Mouse (Mus musculus): ENCODE data around the gene Olfr71.

DNA sequence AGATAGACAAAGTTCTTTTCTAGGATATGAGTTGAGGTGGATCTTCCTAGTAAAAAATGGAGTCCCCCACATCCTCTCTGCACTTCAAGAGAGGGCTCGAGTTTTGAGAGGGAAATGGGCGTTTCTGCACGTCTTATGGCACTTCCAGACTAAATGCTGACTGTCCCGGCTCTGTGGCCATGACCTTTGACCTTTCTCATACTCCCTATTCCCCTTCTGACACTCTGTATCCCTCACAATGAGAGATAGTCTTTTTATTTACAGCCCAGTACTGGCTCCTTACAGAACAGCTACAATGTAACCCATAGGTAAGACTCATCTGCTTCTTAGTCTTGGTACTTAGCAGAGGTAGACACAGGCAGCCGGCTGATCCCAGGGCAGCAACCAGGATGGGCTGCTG, 31.5 kb upstream of the Olfr71 start:
- no peak for TF ChIP-seq POLR2A (IDR thresholded peaks at IDR 0.05; ENCODE audit: borderline replicate concordance, control insufficient read depth, low read depth, low read length)
- TF ChIP-seq CTCF (IDR thresholded peaks at IDR 0.05; ENCODE audit: control insufficient read depth, insufficient read depth, low read length), result no peak
